Mouse (Mus musculus): Measurements from ENCODE around the gene Slc25a25. TPM values are rescaled to one million over a fixed set of nuclear protein-coding genes. Genes with fewer than 3 reads are reported as not detected.

Gene Slc25a25
- polyA plus RNA-seq (2014; fragmentation: Nextera tagmentation; extraction: Ambion mirVana) = 20.6 and 21.7 TPM in 2 replicates

- WGBS = under 1% methylated on average over 101 of the region's 103 CpGs
- H3K9ac ChIP-seq (replicated peaks; ENCODE audit: low read length) = peak within 1 kb of the TSS; percentile 78
These were observed at the start of gene Slc25a25 for GRCm38 (mm10) chr2:32450881-32451844. TSS of gene Slc25a25 (minus strand) at chr2:32451445.

GRCm38 (mm10) chr2:32500461-32500860 is 49.2 kb upstream of the Slc25a25 start:
- Histone ChIP-seq H3K4me2 (ENCODE audit: low read depth, low read length) (no peak overlapping the region), H3K36me3 (replicated peaks; ENCODE audit: control insufficient read depth, insufficient read depth, low read depth, low read length) (no peaks in the 10 kb centered on the region), H3K4me3 (ENCODE audit: low read depth, low read length) (no peak overlapping the region), H3K9ac (replicated peaks; ENCODE audit: low read length) (no peak overlapping the region), H3K4me1 (ENCODE audit: control insufficient read depth, insufficient read depth, low read length) (no peaks in the 10 kb centered on the region), H3K27me3 (ENCODE audit: control insufficient read depth, insufficient read depth, low read length) (no peaks in the 10 kb centered on the region), H3K9me3 (replicated peaks; ENCODE audit: control insufficient read depth, low read length) (no peaks in the 10 kb centered on the region), H3K27ac (replicated peaks; ENCODE audit: low read depth, low read length) (no peak overlapping the region)
- DNase-seq (ENCODE audit: low spot score) (no peak), ATAC-seq (replicated peaks; ENCODE audit: insufficient number of reproducible peaks, low FRiP score, low TSS enrichment, low read depth) (no peak)
- 79% methylated on average over 5 of the region's 5 CpGs for WGBS

More at GRCm38 (mm10) chr2:32450881-32451844, at the start of gene Slc25a25:
- DNase-seq (ENCODE audit: low spot score) (peak; percentile 98), ATAC-seq (replicated peaks; ENCODE audit: insufficient number of reproducible peaks, low FRiP score, low TSS enrichment, low read depth) (peak; percentile 75)
- Histone ChIP-seq H3K27ac (replicated peaks; ENCODE audit: low read depth, low read length) (peak within 1 kb of the TSS; percentile 73), H3K27me3 (ENCODE audit: control insufficient read depth, insufficient read depth, low read length) (no peaks in the 10 kb centered on the region), H3K4me2 (ENCODE audit: low read depth, low read length) (peak within 1 kb of the TSS; percentile 92), H3K9me3 (replicated peaks; ENCODE audit: control insufficient read depth, low read length) (no peaks in the 10 kb centered on the region), H3K4me1 (ENCODE audit: control insufficient read depth, insufficient read depth, low read length) (no peaks in the 10 kb centered on the region), H3K36me3 (replicated peaks; ENCODE audit: control insufficient read depth, insufficient read depth, low read depth, low read length) (no peaks in the 10 kb centered on the region), H3K4me3 (ENCODE audit: low read depth, low read length) (peak within 1 kb of the TSS; percentile 86)

DNA sequence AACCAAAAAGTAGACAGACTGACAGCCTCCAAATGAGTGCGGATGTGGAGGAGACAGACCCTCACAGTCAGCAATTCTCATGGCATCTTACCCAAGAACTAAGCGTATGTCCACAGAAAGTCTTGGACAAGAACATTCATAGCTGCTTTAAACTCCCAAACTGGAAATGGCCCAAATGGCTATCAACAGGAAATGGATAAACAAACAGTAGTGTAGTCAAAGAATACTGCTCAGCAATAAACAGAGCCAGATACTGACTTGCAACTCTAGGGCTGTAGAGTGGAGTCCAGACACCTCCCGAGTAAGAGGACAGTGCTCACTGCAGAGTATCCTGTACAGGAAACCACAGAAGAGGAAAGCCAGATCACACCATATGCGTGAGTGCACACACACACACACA is 48.1 kb upstream of the Slc25a25 start:
- no peaks in the 10 kb centered on the region for H3K9me3 ChIP-seq (replicated peaks; ENCODE audit: control insufficient read depth, low read length)
- H3K4me1 ChIP-seq (ENCODE audit: control insufficient read depth, insufficient read depth, low read length) = no peaks in the 10 kb centered on the region
- H3K27me3 ChIP-seq (ENCODE audit: control insufficient read depth, insufficient read depth, low read length) = no peaks in the 10 kb centered on the region
- H3K27ac ChIP-seq (replicated peaks; ENCODE audit: low read depth, low read length) = no peak overlapping the region
- DNase-seq (ENCODE audit: low spot score) = no peak
- H3K9ac ChIP-seq (replicated peaks; ENCODE audit: low read length) = no peak overlapping the region
- no peak for ATAC-seq (replicated peaks; ENCODE audit: insufficient number of reproducible peaks, low FRiP score, low TSS enrichment, low read depth)
- 91% methylated on average over 4 of the region's 4 CpGs for WGBS
- H3K4me3 ChIP-seq (ENCODE audit: low read depth, low read length) = no peak overlapping the region
- no peak overlapping the region for H3K4me2 ChIP-seq (ENCODE audit: low read depth, low read length)
- no peaks in the 10 kb centered on the region for H3K36me3 ChIP-seq (replicated peaks; ENCODE audit: control insufficient read depth, insufficient read depth, low read depth, low read length)

- no peak overlapping the region for H3K4me2 ChIP-seq (ENCODE audit: low read depth, low read length)
- H3K4me3 ChIP-seq (ENCODE audit: low read depth, low read length) = no peak overlapping the region
- no peaks in the 10 kb centered on the region for H3K27me3 ChIP-seq (ENCODE audit: control insufficient read depth, insufficient read depth, low read length)
- no peaks in the 10 kb centered on the region for H3K36me3 ChIP-seq (replicated peaks; ENCODE audit: control insufficient read depth, insufficient read depth, low read depth, low read length)
- WGBS = 67% methylated on average over 5 of the region's 5 CpGs
- H3K4me1 ChIP-seq (ENCODE audit: control insufficient read depth, insufficient read depth, low read length) = no peaks in the 10 kb centered on the region
- ATAC-seq (replicated peaks; ENCODE audit: insufficient number of reproducible peaks, low FRiP score, low TSS enrichment, low read depth) (no peak), DNase-seq (ENCODE audit: low spot score) (no peak)
- H3K27ac ChIP-seq (replicated peaks; ENCODE audit: low read depth, low read length) = no peak overlapping the region
- H3K9ac ChIP-seq (replicated peaks; ENCODE audit: low read length) = no peak overlapping the region
- H3K9me3 ChIP-seq (replicated peaks; ENCODE audit: control insufficient read depth, low read length) = no peaks in the 10 kb centered on the region
These were observed 44.9 kb upstream of the Slc25a25 start for GRCm38 (mm10) chr2:32496190-32496589.

DNA sequence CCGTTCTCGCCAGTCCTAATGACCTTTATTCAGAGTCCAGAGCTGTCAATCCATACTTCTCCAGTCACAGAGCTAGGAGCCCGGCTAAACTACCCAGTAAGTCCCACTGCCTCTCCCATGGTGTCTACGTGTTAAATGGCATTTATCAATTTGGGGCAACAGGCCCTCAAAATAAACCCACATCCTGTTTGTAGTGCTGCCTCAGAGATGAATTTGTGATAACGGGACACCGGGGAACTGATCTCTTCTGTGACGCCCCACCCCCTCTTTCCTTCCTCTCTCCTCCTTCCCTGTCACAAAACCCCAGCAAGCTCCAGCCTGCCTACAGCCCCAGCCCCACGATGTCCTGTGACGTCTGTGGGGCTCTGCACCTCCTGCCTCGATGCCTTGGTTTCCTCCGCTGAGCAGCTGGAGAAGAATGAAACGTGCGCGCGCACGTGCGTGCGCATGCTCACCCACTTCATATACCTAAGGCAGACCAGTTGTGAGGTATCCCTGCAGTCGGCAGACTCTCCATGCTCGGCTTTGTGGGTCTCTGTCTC is 44.0 kb upstream of the Slc25a25 start:
- Histone ChIP-seq H3K9me3 (replicated peaks; ENCODE audit: control insufficient read depth, low read length) (no peaks in the 10 kb centered on the region), H3K36me3 (replicated peaks; ENCODE audit: control insufficient read depth, insufficient read depth, low read depth, low read length) (no peaks in the 10 kb centered on the region), H3K4me1 (ENCODE audit: control insufficient read depth, insufficient read depth, low read length) (no peaks in the 10 kb centered on the region), H3K27me3 (ENCODE audit: control insufficient read depth, insufficient read depth, low read length) (no peaks in the 10 kb centered on the region), H3K4me2 (ENCODE audit: low read depth, low read length) (no peak overlapping the region), H3K27ac (replicated peaks; ENCODE audit: low read depth, low read length) (no peak overlapping the region), H3K9ac (replicated peaks; ENCODE audit: low read length) (no peak overlapping the region), H3K4me3 (ENCODE audit: low read depth, low read length) (no peak overlapping the region)
- no peak for ATAC-seq (replicated peaks; ENCODE audit: insufficient number of reproducible peaks, low FRiP score, low TSS enrichment, low read depth)
- WGBS = 77% methylated on average over 20 of the region's 20 CpGs
- DNase-seq (ENCODE audit: low spot score) = no peak

DNA sequence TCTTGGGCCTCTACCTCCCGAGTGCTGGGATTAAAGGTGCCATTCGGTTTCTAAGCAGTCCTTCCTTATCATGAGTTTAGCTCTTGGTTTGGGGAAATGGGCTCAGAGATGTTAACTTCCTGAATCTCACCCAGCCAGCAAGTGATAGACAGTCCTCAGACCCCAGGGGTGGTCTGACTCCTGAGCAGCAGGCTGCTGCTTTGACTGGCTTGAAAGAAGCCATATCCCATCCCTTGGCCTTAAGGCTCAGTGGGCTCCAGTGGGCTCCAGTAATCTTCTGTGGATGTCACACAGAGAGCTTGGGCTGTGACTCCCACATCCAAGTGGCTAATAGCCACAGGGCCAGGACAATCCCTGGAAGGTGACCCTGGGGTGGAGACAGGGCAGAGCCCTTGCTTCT is 43.3 kb upstream of the Slc25a25 start:
- H3K27me3 ChIP-seq (ENCODE audit: control insufficient read depth, insufficient read depth, low read length) = no peaks in the 10 kb centered on the region
- no peak overlapping the region for H3K4me2 ChIP-seq (ENCODE audit: low read depth, low read length)
- no peak overlapping the region for H3K9ac ChIP-seq (replicated peaks; ENCODE audit: low read length)
- no peak for DNase-seq (ENCODE audit: low spot score)
- 69% methylated on average over 2 of the region's 2 CpGs for WGBS
- H3K27ac ChIP-seq (replicated peaks; ENCODE audit: low read depth, low read length) = no peak overlapping the region
- H3K4me1 ChIP-seq (ENCODE audit: control insufficient read depth, insufficient read depth, low read length) = no peaks in the 10 kb centered on the region
- ATAC-seq (replicated peaks; ENCODE audit: insufficient number of reproducible peaks, low FRiP score, low TSS enrichment, low read depth) = no peak
- no peak overlapping the region for H3K4me3 ChIP-seq (ENCODE audit: low read depth, low read length)
- H3K36me3 ChIP-seq (replicated peaks; ENCODE audit: control insufficient read depth, insufficient read depth, low read depth, low read length) = no peaks in the 10 kb centered on the region
- H3K9me3 ChIP-seq (replicated peaks; ENCODE audit: control insufficient read depth, low read length) = no peaks in the 10 kb centered on the region

GRCm38 (mm10) chr2:32493301-32493701 is 42.1 kb upstream of the Slc25a25 start:
- H3K27me3 ChIP-seq (ENCODE audit: control insufficient read depth, insufficient read depth, low read length) = no peaks in the 10 kb centered on the region
- H3K27ac ChIP-seq (replicated peaks; ENCODE audit: low read depth, low read length) = no peak overlapping the region
- ATAC-seq (replicated peaks; ENCODE audit: insufficient number of reproducible peaks, low FRiP score, low TSS enrichment, low read depth) (no peak), DNase-seq (ENCODE audit: low spot score) (no peak)
- no peak overlapping the region for H3K4me2 ChIP-seq (ENCODE audit: low read depth, low read length)
- no peak overlapping the region for H3K9ac ChIP-seq (replicated peaks; ENCODE audit: low read length)
- H3K36me3 ChIP-seq (replicated peaks; ENCODE audit: control insufficient read depth, insufficient read depth, low read depth, low read length) = no peaks in the 10 kb centered on the region
- no peak overlapping the region for H3K4me3 ChIP-seq (ENCODE audit: low read depth, low read length)
- no peaks in the 10 kb centered on the region for H3K4me1 ChIP-seq (ENCODE audit: control insufficient read depth, insufficient read depth, low read length)
- H3K9me3 ChIP-seq (replicated peaks; ENCODE audit: control insufficient read depth, low read length) = no peaks in the 10 kb centered on the region
- 76% methylated on average over 12 of the region's 12 CpGs for WGBS

GRCm38 (mm10) chr2:32492661-32493060 is 41.4 kb upstream of the Slc25a25 start:
- H3K9me3 ChIP-seq (replicated peaks; ENCODE audit: control insufficient read depth, low read length) = no peaks in the 10 kb centered on the region
- no peaks in the 10 kb centered on the region for H3K36me3 ChIP-seq (replicated peaks; ENCODE audit: control insufficient read depth, insufficient read depth, low read depth, low read length)
- ATAC-seq (replicated peaks; ENCODE audit: insufficient number of reproducible peaks, low FRiP score, low TSS enrichment, low read depth) = no peak
- H3K27ac ChIP-seq (replicated peaks; ENCODE audit: low read depth, low read length) = no peak overlapping the region
- no peaks in the 10 kb centered on the region for H3K27me3 ChIP-seq (ENCODE audit: control insufficient read depth, insufficient read depth, low read length)
- H3K4me1 ChIP-seq (ENCODE audit: control insufficient read depth, insufficient read depth, low read length) = no peaks in the 10 kb centered on the region
- DNase-seq (ENCODE audit: low spot score) = no peak
- H3K4me3 ChIP-seq (ENCODE audit: low read depth, low read length) = no peak overlapping the region
- no peak overlapping the region for H3K9ac ChIP-seq (replicated peaks; ENCODE audit: low read length)
- H3K4me2 ChIP-seq (ENCODE audit: low read depth, low read length) = no peak overlapping the region
- 66% methylated on average over 2 of the region's 2 CpGs for WGBS
